Mouse (Mus musculus): ENCODE data around the gene Oprm1. TPM values are rescaled to one million over a fixed set of nuclear protein-coding genes. Genes with fewer than 3 reads are reported as not detected.

Gene Oprm1
- not detected in 2 replicates for polyA plus RNA-seq (2016; fragmentation: Nextera tagmentation; extraction: Ambion mirVana)

- Histone ChIP-seq H3K4me3 (no peak within 1 kb of the TSS), H3K36me3 (no peaks in the 10 kb centered on the region), H3K27me3 (ENCODE audit: low read depth, poor library complexity, severe bottlenecking) (no peaks in the 10 kb centered on the region), H3K9me3 (replicated peaks) (no peaks in the 10 kb centered on the region), H3K4me1 (no peaks in the 10 kb centered on the region), H3K27ac (no peak within 1 kb of the TSS)
- no peak for DNase-seq (ENCODE audit: low spot score)
- WGBS: 86% methylated on average over 3 of the region's 3 CpGs
These were observed at the start of gene Oprm1 for GRCm38 (mm10) chr10:6758206-6758605. TSS of gene Oprm1 (plus strand) at chr10:6758506.

DNA sequence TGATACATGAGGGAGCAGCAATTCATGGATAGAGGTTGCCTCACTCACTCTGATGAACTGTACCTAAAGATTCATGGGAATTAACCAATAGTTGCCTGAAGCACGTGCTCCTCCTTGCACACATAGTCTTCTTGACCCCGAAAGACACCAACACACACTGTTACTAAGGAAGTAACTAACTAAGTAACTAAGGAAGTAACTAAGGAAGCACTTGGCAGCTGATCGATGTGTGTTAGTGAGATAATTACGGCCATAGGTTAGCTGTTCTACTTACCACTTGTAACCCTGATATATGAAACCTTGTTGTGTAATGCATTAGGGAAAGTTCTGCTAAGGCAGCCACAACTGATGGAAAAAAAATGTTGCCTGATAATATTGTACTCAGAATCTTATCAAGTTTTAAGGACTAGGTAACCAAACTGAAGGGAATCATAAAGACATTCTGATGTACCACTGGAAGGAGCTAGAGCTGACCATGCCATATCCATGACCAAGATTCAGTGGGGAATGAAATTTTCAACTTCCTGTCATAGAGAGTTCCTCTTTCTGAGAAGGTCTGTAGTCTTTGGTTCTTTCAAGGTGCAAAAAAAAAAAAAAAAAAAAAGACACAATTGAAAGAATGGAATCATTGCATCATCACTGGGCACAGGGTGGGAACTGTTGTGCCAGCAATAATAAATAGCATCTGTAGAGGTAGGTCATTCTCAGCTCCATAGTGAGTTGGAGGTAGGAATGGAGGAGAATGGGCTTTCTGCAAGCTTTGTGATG, 40.9 kb upstream of the Oprm1 start:
- H3K36me3 ChIP-seq: no peaks in the 10 kb centered on the region
- WGBS: 75% methylated on average over 4 of the region's 4 CpGs
- H3K4me1 ChIP-seq: no peaks in the 10 kb centered on the region
- H3K9me3 ChIP-seq (replicated peaks): no peaks in the 10 kb centered on the region
- DNase-seq (ENCODE audit: low spot score): no peak
- no peaks in the 10 kb centered on the region for H3K27me3 ChIP-seq (ENCODE audit: low read depth, poor library complexity, severe bottlenecking)
- no peak overlapping the region for H3K4me3 ChIP-seq
- H3K27ac ChIP-seq: no peak overlapping the region

- 94% methylated on average over 1 of the region's 1 CpGs for WGBS
- no peak overlapping the region for H3K27ac ChIP-seq
These were observed 34.5 kb upstream of the Oprm1 start for GRCm38 (mm10) chr10:6723765-6724164.

DNA sequence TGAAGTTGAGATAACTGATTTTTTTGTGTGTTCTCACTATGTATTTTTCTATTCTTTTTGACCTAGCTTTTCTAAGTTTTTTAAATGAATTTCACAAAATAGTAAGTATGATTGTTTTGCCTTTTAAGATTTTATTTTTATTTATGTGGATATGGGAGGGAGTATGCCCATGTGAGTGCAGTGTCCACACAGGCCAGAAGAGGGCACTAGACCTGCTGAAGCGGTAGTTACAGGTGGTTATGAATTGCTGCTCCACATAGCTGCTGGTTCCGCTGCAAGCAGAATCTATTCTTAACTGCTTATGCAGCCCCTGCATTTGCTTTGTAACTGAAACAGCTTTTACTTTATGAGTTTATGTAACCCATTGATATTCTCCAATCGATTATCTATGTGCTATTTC, 29.8 kb upstream of the Oprm1 start:
- no peaks in the 10 kb centered on the region for H3K36me3 ChIP-seq
- no peaks in the 10 kb centered on the region for H3K9me3 ChIP-seq (replicated peaks)
- no peaks in the 10 kb centered on the region for H3K4me1 ChIP-seq
- DNase-seq (ENCODE audit: low spot score): no peak
- no peak overlapping the region for H3K4me3 ChIP-seq
- no peak overlapping the region for H3K27ac ChIP-seq
- WGBS: 89% methylated on average over 3 of the region's 3 CpGs
- no peaks in the 10 kb centered on the region for H3K27me3 ChIP-seq (ENCODE audit: low read depth, poor library complexity, severe bottlenecking)

More at GRCm38 (mm10) chr10:6723765-6724164, 34.5 kb upstream of the Oprm1 start:
- Histone ChIP-seq H3K4me3 (no peak overlapping the region), H3K4me1 (no peaks in the 10 kb centered on the region), H3K9me3 (replicated peaks) (no peaks in the 10 kb centered on the region), H3K36me3 (no peaks in the 10 kb centered on the region), H3K27me3 (ENCODE audit: low read depth, poor library complexity, severe bottlenecking) (no peaks in the 10 kb centered on the region)
- no peak for DNase-seq (ENCODE audit: low spot score)

DNA sequence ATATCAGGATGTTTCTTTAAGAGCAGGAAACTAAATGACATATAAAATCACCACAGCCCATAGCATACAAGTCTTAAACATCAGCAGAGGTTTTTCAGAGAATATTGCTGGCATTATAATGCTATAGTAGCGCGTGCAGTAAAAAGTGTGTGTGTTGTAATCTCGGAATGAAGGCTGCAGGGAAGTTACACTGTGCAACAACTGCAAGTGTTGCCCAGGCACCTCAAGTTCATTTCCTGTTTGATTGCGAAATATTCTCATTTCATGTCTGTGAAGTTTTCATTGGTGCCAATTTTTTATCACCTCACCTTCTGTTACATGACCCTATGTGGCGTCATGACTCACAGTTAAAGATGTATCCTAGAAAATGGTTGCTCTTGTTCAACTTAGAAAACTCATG, 4.9 kb upstream of the Oprm1 start:
- H3K36me3 ChIP-seq: no peaks in the 10 kb centered on the region
- 91% methylated on average over 5 of the region's 5 CpGs for WGBS
- no peaks in the 10 kb centered on the region for H3K9me3 ChIP-seq (replicated peaks)
- no peak for DNase-seq (ENCODE audit: low spot score)
- no peaks in the 10 kb centered on the region for H3K27me3 ChIP-seq (ENCODE audit: low read depth, poor library complexity, severe bottlenecking)
- H3K4me1 ChIP-seq: no peaks in the 10 kb centered on the region
- H3K4me3 ChIP-seq: no peak overlapping the region
- no peak overlapping the region for H3K27ac ChIP-seq

- no peak for DNase-seq (ENCODE audit: low spot score)
- Histone ChIP-seq H3K27me3 (ENCODE audit: low read depth, poor library complexity, severe bottlenecking) (no peaks in the 10 kb centered on the region), H3K36me3 (no peaks in the 10 kb centered on the region), H3K4me1 (no peaks in the 10 kb centered on the region), H3K27ac (no peak within 1 kb of the TSS), H3K4me3 (no peak within 1 kb of the TSS), H3K9me3 (replicated peaks) (no peaks in the 10 kb centered on the region)
- 92% methylated on average over 2 of the region's 2 CpGs for WGBS
These were observed 3.0 kb downstream of the Oprm1 start, which contains the start of gene Gm10945 for GRCm38 (mm10) chr10:6761287-6761811. TSS of gene Gm10945 (minus strand) at chr10:6761761.

DNA sequence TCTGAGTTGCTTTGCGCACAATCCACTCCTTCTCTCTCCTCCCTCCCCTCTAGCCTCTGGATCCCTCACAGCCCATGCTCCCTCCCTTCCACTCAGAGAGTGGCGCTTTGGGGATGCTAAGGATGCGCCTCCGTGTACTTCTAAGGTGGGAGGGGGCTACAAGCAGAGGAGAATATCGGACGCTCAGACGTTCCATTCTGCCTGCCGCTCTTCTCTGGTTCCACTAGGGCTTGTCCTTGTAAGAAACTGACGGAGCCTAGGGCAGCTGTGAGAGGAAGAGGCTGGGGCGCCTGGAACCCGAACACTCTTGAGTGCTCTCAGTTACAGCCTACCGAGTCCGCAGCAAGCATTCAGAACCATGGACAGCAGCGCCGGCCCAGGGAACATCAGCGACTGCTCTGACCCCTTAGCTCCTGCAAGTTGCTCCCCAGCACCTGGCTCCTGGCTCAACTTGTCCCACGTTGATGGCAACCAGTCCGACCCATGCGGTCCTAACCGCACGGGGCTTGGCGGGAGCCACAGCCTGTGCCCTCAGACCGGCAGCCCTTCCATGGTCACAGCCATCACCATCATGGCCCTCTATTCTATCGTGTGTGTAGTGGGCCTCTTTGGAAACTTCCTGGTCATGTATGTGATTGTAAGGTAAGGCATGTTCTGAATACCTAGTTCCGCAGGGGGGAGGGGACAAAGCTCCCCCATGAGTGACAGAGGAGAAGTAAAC, 30.4 kb downstream of the Oprm1 start:
- 5% methylated on average over 25 of the region's 25 CpGs for WGBS
- DNase-seq (ENCODE audit: low spot score): peak; percentile 84
- Histone ChIP-seq H3K27me3 (ENCODE audit: low read depth, poor library complexity, severe bottlenecking) (no peaks in the 10 kb centered on the region), H3K36me3 (no peaks in the 10 kb centered on the region), H3K4me3 (no peak overlapping the region), H3K9me3 (replicated peaks) (no peaks in the 10 kb centered on the region), H3K27ac (no peak overlapping the region), H3K4me1 (no peaks in the 10 kb centered on the region)

DNA sequence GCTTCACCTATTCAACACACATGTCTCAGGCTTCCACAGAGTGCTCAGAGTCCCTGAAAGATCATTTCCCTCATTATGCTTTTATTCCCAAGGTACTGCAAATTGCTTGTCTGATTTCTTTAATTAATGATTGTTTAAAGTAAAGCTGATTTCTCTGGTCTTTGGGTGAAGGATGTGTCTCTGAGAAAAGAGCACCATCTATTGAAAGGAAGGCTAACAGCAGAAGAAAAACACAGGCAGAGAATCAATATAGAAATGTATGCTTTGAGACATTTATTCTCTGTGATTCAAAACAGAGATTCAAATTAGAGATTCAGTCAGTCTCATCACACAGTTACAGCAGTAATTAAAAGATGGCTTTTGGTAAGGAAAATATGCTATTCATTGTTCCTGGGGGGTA, 31.9 kb downstream of the Oprm1 start:
- Histone ChIP-seq H3K9me3 (replicated peaks) (no peaks in the 10 kb centered on the region), H3K27ac (no peak overlapping the region), H3K4me3 (no peak overlapping the region), H3K4me1 (no peaks in the 10 kb centered on the region), H3K36me3 (no peaks in the 10 kb centered on the region), H3K27me3 (ENCODE audit: low read depth, poor library complexity, severe bottlenecking) (no peaks in the 10 kb centered on the region)
- no peak for DNase-seq (ENCODE audit: low spot score)

DNA sequence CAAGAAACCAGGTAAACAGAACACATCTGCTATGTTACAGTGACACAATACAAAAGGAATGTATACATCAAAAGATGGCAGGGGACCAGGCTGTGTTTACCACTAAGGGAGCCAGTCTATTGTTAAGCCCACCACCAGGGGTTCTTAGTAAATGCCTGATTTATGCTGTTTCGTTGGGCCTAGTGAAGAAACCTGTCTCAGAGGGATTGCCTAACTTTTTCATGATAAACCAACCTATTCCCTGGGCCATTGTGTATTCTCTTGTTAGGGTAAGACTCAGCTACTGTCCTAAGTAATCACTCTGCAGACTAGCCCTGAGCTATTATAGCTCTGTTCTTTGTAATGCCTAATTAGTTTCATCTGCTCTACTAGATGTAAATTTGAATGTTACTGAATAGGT, 62.3 kb downstream of the Oprm1 start:
- H3K4me1 ChIP-seq: no peaks in the 10 kb centered on the region
- H3K36me3 ChIP-seq: no peaks in the 10 kb centered on the region
- 46% methylated on average over 1 of the region's 1 CpGs for WGBS
- no peak overlapping the region for H3K4me3 ChIP-seq
- no peak for DNase-seq (ENCODE audit: low spot score)
- H3K27ac ChIP-seq: no peak overlapping the region
- no peaks in the 10 kb centered on the region for H3K27me3 ChIP-seq (ENCODE audit: low read depth, poor library complexity, severe bottlenecking)
- H3K9me3 ChIP-seq (replicated peaks): no peaks in the 10 kb centered on the region

GRCm38 (mm10) chr10:6842225-6842624, 83.9 kb downstream of the Oprm1 start:
- Histone ChIP-seq H3K27me3 (ENCODE audit: low read depth, poor library complexity, severe bottlenecking) (no peaks in the 10 kb centered on the region), H3K9me3 (replicated peaks) (no peaks in the 10 kb centered on the region), H3K36me3 (no peaks in the 10 kb centered on the region), H3K27ac (no peak overlapping the region), H3K4me3 (no peak overlapping the region), H3K4me1 (no peaks in the 10 kb centered on the region)
- DNase-seq (ENCODE audit: low spot score): no peak
- 79% methylated on average over 1 of the region's 1 CpGs for WGBS

GRCm38 (mm10) chr10:6846283-6846682, 88.0 kb downstream of the Oprm1 start:
- no peak for DNase-seq (ENCODE audit: low spot score)
- Histone ChIP-seq H3K9me3 (replicated peaks) (no peaks in the 10 kb centered on the region), H3K36me3 (no peaks in the 10 kb centered on the region), H3K4me3 (no peak overlapping the region), H3K4me1 (no peaks in the 10 kb centered on the region), H3K27ac (no peak overlapping the region), H3K27me3 (ENCODE audit: low read depth, poor library complexity, severe bottlenecking) (no peaks in the 10 kb centered on the region)
- WGBS: 88% methylated on average over 1 of the region's 1 CpGs

GRCm38 (mm10) chr10:6848162-6848754, 90.0 kb downstream of the Oprm1 start:
- Histone ChIP-seq H3K9me3 (replicated peaks) (no peaks in the 10 kb centered on the region), H3K36me3 (no peaks in the 10 kb centered on the region), H3K4me1 (no peaks in the 10 kb centered on the region), H3K27me3 (ENCODE audit: low read depth, poor library complexity, severe bottlenecking) (no peaks in the 10 kb centered on the region), H3K4me3 (no peak overlapping the region), H3K27ac (no peak overlapping the region)
- 79% methylated on average over 7 of the region's 7 CpGs for WGBS
- DNase-seq (ENCODE audit: low spot score): no peak

DNA sequence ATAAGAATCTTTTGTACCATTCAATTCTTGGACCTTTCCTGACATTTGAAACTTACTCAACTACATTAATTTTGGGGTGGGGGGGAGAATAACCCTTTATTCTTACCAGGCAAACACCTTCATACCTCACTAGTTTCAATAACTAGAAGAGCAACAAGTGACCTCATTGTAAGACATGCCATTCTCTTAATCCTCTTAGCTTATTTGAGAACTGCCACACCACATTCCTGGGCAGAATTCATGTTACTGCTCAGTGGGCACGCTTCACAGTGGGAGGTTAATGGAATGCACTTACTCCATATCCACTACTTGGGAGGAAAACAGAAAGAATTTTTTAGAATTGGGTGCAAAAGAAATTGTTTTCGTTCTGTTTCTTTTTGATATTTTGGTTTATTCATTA, 90.5 kb downstream of the Oprm1 start:
- Histone ChIP-seq H3K4me3 (no peak overlapping the region), H3K4me1 (no peaks in the 10 kb centered on the region), H3K36me3 (no peaks in the 10 kb centered on the region), H3K27ac (no peak overlapping the region), H3K9me3 (replicated peaks) (no peaks in the 10 kb centered on the region), H3K27me3 (ENCODE audit: low read depth, poor library complexity, severe bottlenecking) (no peaks in the 10 kb centered on the region)
- WGBS: 82% methylated on average over 2 of the region's 2 CpGs
- no peak for DNase-seq (ENCODE audit: low spot score)
